Mouse (Mus musculus) layer of hippocampus, postnatal 25 days (tissue): ENCODE measurements around the gene Pnkd. TPM values are rescaled to one million over a fixed set of nuclear protein-coding genes. Genes with fewer than 3 reads are reported as not detected.
"Not testable (repeated sequence)": the region's sequence is repeated elsewhere in the genome, so short reads cannot be mapped to it uniquely, and the experiment has no call there.

Experiments used
- DNase-seq, 2 experiments: peaks; one replicate each; pipeline ENCODE4 v3.0.0; 2022; ENCODE audit warnings: mixed read lengths in 2 of 2, low spot score in 1 of 2; ENCODE audit errors: extremely low spot score in 1 of 2
- total RNA-seq, 2 experiments: library from RNA; stranded (reverse); gene quantifications; 2 replicates each; pipeline ENCODE4 v1.2.3; 2021

Pnkd gene
- total RNA-seq, 2 experiments from 2014 or later = 192 to 193 TPM

DNA sequence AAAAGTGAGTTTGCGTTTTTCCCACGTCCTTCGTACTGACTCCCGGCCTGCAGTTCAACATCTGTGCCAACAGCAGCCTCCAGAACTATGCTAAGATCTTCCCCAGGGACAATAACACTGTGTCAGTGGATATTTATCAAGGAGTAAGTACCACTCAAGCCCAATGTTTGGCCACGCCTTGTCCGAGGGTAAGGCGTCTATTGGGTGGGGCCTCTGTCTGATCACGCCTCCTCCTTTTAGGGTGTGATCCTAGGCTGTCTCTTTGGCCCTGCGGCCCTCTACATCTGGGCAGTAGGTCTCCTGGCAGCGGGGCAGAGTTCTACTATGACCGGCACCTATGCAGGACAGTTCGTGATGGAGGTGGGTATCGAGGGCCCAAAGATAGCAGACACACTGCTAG, 98.7 kb downstream of the Pnkd start:
- DNase-seq = no peak

DNA sequence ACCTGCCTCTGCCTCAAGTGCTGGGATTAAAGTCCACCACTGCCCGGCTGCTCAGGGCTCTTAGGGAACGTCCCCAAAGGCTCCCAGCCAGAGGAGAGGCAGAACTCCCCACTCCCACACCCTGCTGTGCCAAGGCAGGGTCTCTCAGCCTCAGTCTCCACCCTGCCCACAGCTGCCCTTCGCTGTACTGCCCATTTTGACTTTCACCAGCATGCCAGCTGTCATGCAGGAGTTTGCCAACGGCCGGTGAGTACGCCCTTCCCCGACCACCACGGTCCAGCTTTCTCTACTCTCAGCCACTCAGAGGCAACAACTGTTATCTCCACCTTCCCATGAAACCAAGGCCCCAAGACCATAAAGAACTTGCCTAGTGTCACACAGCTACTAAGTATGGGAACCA, 99.8 kb downstream of the Pnkd start:
- DNase-seq = no peak

DNA sequence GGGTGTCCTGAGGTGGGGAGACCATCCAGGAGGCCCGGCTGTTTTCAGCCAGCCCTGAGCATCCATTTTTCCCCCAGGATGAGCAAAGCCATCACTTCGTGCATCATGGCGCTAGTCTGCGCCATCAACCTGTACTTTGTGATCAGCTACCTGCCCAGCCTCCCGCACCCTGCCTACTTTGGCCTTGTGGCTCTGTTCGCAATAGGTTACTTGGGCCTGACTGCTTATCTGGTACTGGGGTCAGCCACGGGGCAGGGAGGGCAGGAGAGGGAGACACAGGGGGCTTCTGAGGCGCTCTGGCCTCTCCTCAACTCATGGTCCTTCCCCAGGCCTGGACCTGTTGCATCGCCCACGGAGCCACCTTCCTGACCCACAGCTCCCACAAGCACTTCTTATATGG, 100.3 kb downstream of the Pnkd start:
- no peak for DNase-seq

DNA sequence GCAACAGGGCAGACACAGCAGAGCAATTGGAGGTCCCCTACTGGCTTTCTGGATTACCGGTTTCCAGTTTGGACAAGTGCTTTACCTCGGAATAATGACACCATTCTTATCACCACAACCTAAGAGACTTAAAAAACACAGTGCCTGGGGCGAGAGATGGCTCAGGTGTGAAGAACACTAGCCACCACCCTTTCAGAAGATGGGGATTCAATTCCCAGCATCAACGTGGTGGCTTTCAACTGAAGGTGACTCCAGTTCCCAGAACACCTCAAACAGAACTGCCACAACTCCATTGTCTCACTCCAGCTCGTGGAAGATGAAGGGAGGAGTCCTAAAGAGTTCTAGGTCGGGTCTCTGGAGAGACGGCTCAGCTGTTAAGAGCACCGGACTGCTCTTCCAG, 100.8 kb downstream of the Pnkd start:
- DNase-seq = no peak

DNA sequence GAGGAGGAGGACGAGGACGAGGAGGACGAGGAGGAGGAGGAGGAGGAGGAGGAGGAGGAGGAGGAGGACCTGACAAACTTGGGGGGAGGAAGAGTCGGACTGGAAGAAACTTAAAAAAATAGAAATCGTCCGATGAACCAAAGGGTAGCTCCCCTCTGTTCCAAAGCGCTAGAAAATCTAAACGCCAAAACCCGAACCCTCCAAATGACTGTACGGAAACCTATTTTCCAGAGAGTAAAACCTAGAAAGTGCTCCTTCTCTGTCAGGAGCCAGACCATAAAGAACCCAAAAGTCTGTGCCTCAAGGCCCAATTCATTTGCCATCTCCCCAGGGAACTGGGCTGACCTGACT, 101.6 kb downstream of the Pnkd start:
- no peak for DNase-seq

DNA sequence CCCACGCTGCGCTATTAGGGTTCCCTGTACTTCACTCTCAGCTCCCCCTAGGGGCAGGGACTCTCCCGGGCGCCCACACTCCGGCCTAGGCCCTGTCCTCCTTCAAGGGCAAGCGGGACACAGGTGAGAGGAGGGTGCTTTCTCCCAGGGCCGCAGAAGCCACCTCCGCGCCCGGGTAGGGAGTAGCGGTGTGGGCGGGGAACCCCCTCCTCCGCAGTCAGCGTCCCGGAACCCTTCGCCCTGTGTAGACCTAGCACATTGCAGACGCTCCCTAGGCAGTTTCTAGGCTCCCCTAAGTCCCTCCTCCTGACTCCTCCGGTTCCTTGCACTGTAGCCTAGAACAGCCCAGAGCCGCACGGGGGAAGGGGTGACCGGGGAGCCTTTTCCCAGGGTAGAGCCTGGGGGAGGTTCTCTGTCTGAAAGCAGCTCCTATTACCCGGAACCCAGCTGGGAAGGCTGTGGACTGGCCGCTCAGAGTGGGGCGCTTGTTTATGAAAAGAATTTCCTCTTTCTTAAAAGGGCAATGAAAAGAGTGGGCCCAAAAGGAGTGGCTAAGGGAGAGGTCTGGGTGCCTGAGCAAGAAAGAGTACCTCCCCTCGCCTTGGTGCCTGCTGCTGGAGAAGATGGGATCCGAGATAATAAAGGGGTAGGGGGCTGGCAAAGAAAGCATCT, 102.1 kb downstream of the Pnkd start:
- DNase-seq = peak; percentile 93 to 98

DNA sequence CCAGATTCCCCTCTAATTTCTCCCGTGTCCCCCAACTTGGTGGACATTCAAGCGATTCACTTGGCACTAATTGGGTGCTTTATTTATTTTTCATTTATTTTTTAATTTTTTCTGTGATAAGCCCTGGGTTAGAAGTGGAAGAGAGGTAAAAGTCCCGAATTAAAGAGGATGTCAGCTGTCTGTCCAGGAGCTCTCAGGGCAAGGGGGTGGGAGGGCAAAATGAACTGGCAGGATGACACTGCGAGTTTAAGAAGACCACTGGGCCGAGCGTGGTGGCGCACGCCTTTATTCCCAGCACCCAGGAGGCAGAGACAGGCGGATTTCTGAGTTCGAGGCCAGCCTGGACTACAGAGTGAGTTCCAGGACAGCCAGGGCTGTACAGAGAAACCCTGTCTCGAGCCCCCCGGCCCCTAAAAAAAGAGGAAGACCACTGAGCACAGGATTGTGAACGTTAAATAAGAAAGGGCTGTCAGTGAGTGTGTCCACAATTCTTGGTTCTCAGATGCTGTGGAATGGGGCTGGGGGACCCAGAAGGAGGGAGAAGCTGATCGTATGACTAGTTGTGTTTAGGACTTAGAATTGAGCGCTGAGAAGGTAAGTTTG, 102.8 kb downstream of the Pnkd start:
- DNase-seq = no peak

DNA sequence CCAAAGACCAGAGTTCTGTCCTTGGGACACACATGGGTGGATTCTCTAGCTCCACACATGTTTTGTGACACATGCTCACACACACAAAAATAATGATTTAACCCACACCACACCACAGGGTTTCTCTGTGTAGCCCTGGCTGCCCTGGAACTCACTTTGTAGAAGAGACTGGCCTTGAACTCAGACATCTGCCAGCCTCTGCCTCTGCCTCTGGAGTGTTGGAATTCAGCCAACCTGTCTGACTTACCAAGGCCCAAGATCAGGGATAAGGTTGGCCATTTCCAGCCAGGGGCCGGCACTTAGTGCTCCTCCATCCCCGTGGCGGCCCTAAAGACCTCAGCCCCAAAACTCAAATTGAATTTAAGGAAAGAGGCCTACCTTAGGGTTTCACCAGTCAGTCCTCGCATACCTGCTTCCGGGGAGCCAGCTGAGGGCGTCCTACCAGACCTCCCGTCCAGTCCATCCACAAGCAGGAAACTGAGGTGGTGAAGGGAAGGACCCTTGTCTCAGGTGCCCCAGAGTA, 103.7 kb downstream of the Pnkd start:
- no peak for DNase-seq

DNA sequence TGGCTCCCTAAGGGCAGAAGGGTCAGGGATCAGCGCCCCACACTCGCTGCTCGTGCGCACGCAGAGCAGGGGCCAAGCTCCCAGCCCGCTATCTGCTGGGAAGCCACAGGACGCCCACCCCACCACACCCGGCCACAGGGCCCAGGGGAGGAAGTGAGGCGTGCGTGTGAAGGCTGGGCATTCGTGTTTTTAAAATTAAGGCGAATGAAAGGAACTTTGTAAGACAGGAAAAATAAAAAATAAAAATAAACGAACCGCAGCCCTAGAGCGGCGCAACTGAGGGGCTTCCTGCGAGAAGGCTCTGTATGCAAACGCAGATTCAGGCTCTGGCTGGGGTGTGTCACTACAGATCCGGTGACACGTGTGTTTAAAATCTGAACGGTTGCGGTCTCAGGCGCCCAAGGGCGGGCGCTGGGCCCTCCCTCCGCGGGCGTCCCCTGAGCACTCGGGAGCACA, 105.1 kb downstream of the Pnkd start:
- no peak for DNase-seq

DNA sequence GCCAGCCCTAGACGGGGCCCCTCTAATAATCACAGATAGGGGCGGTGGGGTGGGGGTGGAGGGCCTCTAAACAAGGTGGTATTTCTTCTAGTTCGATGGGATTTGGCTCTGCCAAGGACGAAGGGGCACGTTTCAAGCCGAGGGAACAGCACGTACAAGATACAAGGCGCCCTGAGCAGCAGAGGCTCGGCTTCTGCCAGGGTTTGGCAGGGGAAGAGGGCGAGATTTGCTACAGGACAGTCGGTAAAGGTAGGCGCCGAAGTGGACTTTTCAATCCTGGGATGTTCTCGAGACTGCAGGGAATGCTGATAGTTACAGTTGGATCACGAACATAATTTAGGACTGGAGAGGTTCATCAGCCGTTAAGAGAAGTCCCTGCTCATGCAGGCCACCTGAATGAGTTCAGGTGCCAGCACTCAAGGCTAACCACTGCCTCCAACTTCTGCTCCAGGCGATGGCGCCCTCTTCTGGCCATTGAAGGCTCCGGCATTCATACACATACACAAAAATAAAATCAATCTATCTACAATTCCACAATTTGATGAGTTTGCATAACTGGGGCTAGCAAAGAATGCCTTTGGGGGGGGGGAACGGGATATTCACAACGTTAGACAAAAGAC, 105.7 kb downstream of the Pnkd start:
- DNase-seq = peak in 1 of 2 experiments; percentile 54

DNA sequence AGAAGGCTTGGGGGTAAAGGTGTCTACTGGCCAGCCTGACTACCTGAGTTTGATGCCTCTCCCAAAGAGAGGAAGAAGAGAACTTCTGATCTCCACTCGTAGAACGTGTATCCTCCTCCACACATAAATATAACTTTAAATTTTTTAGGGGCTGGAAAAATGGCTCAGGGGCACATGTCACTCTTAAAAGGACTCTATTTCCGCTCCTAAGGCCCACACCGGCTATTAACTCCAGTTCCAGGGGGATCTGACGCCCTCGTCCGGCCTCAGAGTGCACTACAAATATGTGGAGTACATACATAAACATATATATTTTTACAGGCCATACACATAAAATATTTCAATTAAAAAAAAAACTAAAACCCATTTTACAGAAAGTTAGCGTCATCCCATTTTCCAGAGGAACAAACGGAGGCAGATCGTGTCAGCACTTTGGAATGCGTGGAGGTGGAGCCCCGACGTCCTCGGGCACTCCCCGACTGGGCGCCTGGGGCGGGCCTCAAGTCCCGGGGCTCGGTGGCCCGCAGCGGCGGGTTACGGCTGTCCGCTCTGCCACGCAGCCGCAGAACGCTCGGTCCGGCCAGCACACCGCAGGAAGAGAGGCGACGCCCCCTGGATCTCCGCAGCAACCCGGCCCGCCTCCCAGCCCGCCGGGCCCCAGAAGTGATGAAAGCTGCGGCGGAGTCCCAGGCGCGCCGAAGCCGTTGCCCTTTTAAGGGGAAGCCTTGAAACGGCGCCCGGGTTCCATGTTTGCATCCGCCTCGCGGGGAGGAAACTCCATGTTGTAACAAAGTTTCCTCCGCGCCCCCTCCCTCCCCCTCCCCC, 106.4 kb downstream of the Pnkd start, which contains the start of gene Ctdsp1:
Ctdsp1 (plus strand) TSS at position 586 of the 825 bp plus-strand sequence.
- peak; percentile 90 to 94 for DNase-seq

DNA sequence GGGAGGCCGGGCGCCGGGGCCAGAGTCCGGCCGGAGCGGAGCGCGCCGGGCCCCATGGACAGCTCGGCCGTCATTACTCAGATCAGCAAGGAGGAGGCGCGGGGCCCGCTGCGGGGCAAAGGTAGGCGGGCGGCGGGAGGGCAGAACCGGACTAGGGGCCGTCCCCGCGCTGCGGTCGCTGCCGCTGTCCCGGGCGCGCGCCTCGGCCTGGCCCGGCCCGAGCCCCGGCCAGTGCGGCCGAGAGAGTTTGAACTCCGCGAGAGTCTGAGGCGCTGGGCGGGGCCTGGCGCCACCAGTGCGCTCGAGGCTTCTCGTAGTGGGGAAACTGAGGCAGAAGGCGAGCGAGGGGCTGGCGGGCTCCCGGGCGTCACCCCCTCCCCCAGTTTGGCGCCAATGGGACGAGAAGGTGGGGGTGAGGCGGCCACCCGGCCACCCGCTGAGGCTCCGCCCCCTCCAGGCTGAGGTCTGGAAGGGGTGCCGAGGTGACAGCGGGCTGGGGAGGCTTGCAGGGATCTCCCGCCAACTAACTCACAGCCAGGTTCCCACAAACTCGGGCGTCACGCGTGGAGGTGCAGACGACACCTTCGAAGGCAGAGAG, 107.2 kb downstream of the Pnkd start:
- DNase-seq = peak; percentile 28 to 43

DNA sequence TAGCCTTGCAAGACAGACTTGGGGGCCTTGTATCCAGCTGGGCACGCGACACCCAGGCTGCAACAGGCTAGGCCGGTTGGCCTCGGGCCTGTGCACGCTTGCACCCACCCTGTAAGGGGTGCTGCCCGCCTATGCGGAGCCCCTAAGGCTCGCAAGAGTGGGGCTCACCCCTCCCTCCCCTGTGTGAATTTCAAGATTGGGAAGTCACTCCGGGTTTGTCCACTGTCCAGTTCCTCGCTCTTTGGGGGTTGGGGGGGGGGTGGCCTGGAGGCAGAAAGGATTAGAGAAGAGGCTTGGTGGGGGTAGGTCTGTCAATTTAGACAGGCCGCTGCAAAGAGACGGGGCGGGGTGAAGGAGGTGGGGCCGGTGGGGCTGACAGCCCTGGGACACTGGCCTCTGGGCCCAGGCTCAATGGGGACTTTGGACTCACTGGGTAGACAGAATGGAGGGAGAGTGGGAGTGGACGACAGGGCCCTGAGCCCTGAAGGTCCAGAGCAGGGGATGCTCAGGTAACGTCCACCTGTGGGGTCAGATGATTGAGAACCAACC, 107.8 kb downstream of the Pnkd start:
- no peak for DNase-seq

DNA sequence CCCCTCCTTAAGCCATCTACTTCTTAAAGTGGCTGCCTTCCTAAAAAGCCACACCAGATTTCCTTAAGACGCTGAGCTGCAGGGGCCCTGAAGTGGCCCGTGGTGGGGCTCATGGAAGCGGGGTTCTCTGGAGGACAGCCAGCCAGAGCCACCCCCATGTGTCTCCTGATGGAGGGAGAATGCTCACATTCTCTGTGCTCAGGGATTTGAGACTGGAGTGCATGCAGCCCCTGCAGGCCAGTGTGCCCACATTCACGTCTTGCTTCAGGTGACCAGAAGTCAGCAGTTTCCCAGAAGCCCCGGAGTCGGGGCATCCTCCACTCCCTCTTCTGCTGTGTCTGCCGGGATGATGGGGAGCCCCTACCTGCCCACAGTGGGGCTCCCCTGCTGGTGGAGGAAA, 108.3 kb downstream of the Pnkd start:
- DNase-seq = no peak

DNA sequence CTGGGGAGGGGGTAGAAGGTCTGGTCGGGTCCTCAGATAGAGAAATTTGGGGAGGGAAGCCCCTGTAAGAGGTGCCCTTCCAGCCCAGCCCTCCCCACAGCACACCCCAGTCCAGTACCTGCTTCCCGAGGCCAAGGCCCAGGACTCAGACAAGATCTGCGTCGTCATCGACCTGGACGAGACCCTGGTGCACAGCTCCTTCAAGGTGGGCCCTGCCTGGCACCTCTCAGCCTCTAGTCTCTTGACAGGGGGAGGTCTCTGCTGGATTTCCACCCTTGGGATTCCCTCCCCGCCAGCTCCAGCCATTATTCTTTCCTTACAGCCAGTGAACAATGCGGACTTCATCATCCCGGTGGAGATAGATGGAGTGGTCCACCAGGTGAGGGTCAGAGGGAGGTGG, 109.0 kb downstream of the Pnkd start:
- no peak for DNase-seq

DNA sequence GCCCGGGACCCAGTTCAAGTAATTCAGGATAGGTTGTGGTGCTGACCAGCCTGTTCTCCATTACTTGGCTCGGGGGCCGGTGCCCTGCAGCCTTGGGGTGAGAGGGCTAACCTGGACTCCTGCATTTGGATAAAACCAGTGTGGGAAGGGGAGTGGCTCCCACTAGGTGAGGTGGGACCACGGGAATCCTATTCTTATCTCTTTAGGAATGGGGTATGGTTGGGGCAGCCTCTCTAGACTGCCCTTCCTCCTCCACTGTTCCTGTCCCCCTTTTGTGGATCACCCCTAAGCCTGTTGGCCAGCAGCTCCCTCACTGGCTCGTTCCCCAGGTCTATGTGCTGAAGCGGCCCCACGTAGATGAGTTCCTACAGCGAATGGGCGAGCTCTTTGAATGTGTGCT, 109.6 kb downstream of the Pnkd start:
- DNase-seq = no peak

DNA sequence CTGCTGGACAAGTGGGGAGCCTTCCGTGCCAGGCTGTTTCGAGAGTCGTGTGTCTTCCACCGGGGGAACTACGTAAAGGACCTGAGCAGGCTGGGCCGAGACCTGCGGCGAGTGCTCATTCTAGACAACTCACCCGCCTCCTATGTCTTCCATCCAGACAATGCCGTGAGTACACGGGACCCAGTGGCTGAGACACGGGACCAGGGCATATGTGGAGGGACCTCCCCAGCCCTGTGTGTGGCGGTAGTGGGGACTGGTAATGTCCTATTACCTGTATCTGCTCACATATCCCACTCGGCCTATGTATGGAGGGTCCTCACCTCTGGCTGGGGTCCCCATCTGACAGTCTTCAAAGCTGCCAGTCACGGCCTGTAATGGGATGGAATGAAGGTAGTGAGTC, 110.1 kb downstream of the Pnkd start:
- no peak for DNase-seq

DNA sequence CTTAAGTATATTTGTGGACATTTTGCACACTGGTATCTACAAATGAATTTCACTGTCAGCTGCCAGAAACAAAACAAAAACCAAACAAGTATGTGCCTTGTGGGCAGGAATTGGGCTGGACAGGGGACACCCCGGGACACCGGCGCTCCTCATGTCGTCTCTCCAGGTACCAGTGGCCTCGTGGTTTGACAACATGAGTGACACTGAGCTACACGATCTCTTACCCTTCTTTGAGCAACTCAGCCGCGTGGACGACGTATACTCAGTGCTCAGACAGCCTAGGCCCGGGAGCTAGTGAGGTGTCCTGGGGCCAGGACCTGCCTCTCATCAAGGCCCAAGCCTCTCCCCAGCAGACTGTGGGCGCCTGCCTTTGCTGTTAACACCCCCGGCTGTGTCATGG, 110.6 kb downstream of the Pnkd start:
- DNase-seq = no peak

DNA sequence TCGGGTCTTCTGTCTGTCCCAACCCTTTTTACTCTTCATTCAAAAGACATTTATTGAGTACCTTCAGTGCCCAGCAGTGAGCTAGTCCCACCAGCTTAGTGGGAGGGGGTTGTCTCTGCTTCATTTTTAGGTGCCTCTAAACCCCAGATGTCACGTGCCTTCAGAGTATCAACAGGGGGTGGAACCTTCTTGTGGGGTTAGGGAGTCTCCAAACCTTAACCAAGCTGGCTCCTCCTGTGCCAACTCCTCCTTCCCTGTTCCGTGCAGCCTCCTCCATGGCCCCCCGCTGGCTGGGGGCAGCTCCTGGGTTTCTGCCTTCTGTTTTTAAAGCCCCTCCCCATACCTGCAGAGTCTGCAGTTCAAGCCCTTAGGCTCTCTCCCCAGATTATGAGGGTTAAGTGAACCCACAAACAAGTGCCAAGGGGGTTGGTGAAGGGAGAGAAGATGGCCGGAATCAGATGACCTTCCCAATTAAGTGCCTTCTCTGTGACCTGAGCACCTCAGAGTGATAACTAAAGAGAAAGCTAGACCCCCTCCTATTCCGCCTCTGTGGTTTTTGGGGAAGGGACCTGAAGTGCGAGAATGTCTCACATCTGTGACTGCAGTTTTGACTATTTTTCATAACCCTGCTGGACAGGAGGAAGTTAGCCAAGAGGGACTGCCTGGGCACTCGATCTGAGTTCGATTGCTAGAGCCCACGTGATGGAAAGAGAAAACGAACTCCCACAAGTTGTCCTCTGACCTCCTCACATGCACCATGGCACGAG, 111.9 kb downstream of the Pnkd start:
- DNase-seq = not testable (repeated sequence)
